13 mouse cellular contexts compared by ENCODE assay signal in genomic region chr6:42397041-42397657, GRCm38 (mm10). TPM values are rescaled to one million over a fixed set of nuclear protein-coding genes. Genes with fewer than 3 reads are reported as not detected.
DNase-seq lines count a peak whose midpoint lies in the region; ATAC-seq lines count a peak whose summit lies in the region.
"Had no signal": no experiment of that assay in that cellular context is flagged by ENCODE, and none has a peak within 500 bp of the region (broad histone marks: within the 10 kb centered on the region; RNA-seq: fewer than 3 reads in every experiment).

No protein-coding gene starts in this region.

- H3K36me3 ChIP-seq in embryonic facial prominence, embryonic 15.5 days: no peaks in the 10 kb centered on the region
- H3K36me3 ChIP-seq in embryonic facial prominence, embryonic 10.5 days (replicated peaks): no peaks in the 10 kb centered on the region
- H3K36me3 ChIP-seq in lung, embryonic 16.5 days (ENCODE audit: control insufficient read depth, insufficient read depth, low read length): no peaks in the 10 kb centered on the region
- no peaks in the 10 kb centered on the region for H3K36me3 ChIP-seq in stomach, embryonic 15.5 days
- H3K36me3 ChIP-seq in hindbrain, embryonic 14.5 days (replicated peaks; ENCODE audit: control insufficient read depth, insufficient read depth): no peaks in the 10 kb centered on the region

- H3K4me2 ChIP-seq in embryonic facial prominence, embryonic 15.5 days (replicated peaks): no peak overlapping the region
- no peak overlapping the region for H3K4me2 ChIP-seq in lung, embryonic 16.5 days (ENCODE audit: low read depth, low read length)
- H3K4me2 ChIP-seq in stomach, embryonic 15.5 days: no peak overlapping the region
- H3K4me2 ChIP-seq in hindbrain, embryonic 14.5 days (replicated peaks): no peak overlapping the region

- H3K4me3 ChIP-seq in embryonic facial prominence, embryonic 15.5 days (replicated peaks): no peak overlapping the region
- H3K4me3 ChIP-seq in embryonic facial prominence, embryonic 10.5 days: no peak overlapping the region
- no peak overlapping the region for H3K4me3 ChIP-seq in lung, embryonic 16.5 days (ENCODE audit: low read length)
- no peak overlapping the region for H3K4me3 ChIP-seq in stomach, embryonic 15.5 days (replicated peaks)
- no peak overlapping the region for H3K4me3 ChIP-seq in hindbrain, embryonic 14.5 days (replicated peaks; ENCODE audit: low read length)
- H3K4me3 ChIP-seq: layer of hippocampus, adult 2 months had no signal

- H3K27me3 ChIP-seq in embryonic facial prominence, embryonic 15.5 days: no peaks in the 10 kb centered on the region
- no peaks in the 10 kb centered on the region for H3K27me3 ChIP-seq in embryonic facial prominence, embryonic 10.5 days (replicated peaks; ENCODE audit: low read depth, poor library complexity, severe bottlenecking)
- H3K27me3 ChIP-seq in lung, embryonic 16.5 days (ENCODE audit: control insufficient read depth, insufficient read depth, low read depth, low read length): no peaks in the 10 kb centered on the region
- H3K27me3 ChIP-seq in stomach, embryonic 15.5 days (replicated peaks): no peaks in the 10 kb centered on the region
- no peaks in the 10 kb centered on the region for H3K27me3 ChIP-seq in hindbrain, embryonic 14.5 days (ENCODE audit: control insufficient read depth, insufficient read depth, low read length)

- 67% methylated on average over 3 of the region's 3 CpGs for WGBS in embryonic facial prominence, embryonic 15.5 days
- WGBS in embryonic facial prominence, embryonic 10.5 days: 78% methylated on average over 3 of the region's 3 CpGs
- WGBS in lung, embryonic 16.5 days: 49% methylated on average over 3 of the region's 3 CpGs
- 46% methylated on average over 3 of the region's 3 CpGs for WGBS in stomach, embryonic 15.5 days
- WGBS in hindbrain, embryonic 14.5 days: 76% methylated on average over 3 of the region's 3 CpGs

- H3K9me3 ChIP-seq in embryonic facial prominence, embryonic 15.5 days (replicated peaks): no peaks in the 10 kb centered on the region
- no peaks in the 10 kb centered on the region for H3K9me3 ChIP-seq in embryonic facial prominence, embryonic 10.5 days
- H3K9me3 ChIP-seq in lung, embryonic 16.5 days (ENCODE audit: control insufficient read depth, low read length): no peaks in the 10 kb centered on the region
- H3K9me3 ChIP-seq in stomach, embryonic 15.5 days: no peaks in the 10 kb centered on the region
- H3K9me3 ChIP-seq in hindbrain, embryonic 14.5 days (ENCODE audit: control insufficient read depth, low read length): no peaks in the 10 kb centered on the region

- no peak overlapping the region for H3K9ac ChIP-seq in embryonic facial prominence, embryonic 15.5 days
- H3K9ac ChIP-seq in lung, embryonic 16.5 days (ENCODE audit: low read length): no peak overlapping the region
- no peak overlapping the region for H3K9ac ChIP-seq in stomach, embryonic 15.5 days
- H3K9ac ChIP-seq in hindbrain, embryonic 14.5 days: no peak overlapping the region

- no peak for ATAC-seq in embryonic facial prominence, embryonic 15.5 days (ENCODE audit: insufficient number of reproducible peaks, low FRiP score, low TSS enrichment, low read depth)
- peak; percentile 24; the same call in 1 of the 2 replicates for ATAC-seq in lung, embryonic 16.5 days (ENCODE audit: low read depth)
- peak; percentile 56 for ATAC-seq in common myeloid progenitor, adult 5-6 weeks (replicated peaks; ENCODE audit: low read depth, poor library complexity, severe bottlenecking)
- no peak for ATAC-seq in stomach, embryonic 15.5 days (ENCODE audit: insufficient read depth, low FRiP score, low read depth)
- ATAC-seq in hindbrain, embryonic 14.5 days (ENCODE audit: low FRiP score): no peak

- peaks cover 6% of the 10 kb centered on the region; the same call in 1 of the 2 replicates for H3K4me1 ChIP-seq in embryonic facial prominence, embryonic 15.5 days
- no peaks in the 10 kb centered on the region for H3K4me1 ChIP-seq in embryonic facial prominence, embryonic 10.5 days
- peaks cover 11% of the 10 kb centered on the region; the same call in 1 of the 2 replicates for H3K4me1 ChIP-seq in lung, embryonic 16.5 days (replicated peaks; ENCODE audit: control insufficient read depth, insufficient read depth, low read length)
- peaks cover 8% of the 10 kb centered on the region; the same call in 1 of the 2 replicates for H3K4me1 ChIP-seq in stomach, embryonic 15.5 days
- H3K4me1 ChIP-seq in hindbrain, embryonic 14.5 days (replicated peaks; ENCODE audit: control insufficient read depth, insufficient read depth, low read length): no peaks in the 10 kb centered on the region

- peak overlapping the region; percentile 59 for H3K27ac ChIP-seq in embryonic facial prominence, embryonic 15.5 days (replicated peaks)
- H3K27ac ChIP-seq in embryonic facial prominence, embryonic 10.5 days (replicated peaks): no peak overlapping the region
- H3K27ac ChIP-seq in lung, embryonic 16.5 days (ENCODE audit: low read length): peak overlapping the region; percentile 55
- peak overlapping the region; percentile 67; the same call in 1 of the 2 replicates for H3K27ac ChIP-seq in stomach, embryonic 15.5 days
- no peak overlapping the region for H3K27ac ChIP-seq in hindbrain, embryonic 14.5 days
- H3K27ac ChIP-seq: layer of hippocampus, adult 2 months had no signal

- DNase-seq in embryonic facial prominence, embryonic 10.5 days (ENCODE audit: low spot score): no peak
- DNase-seq in lung, adult 18-20 months: no peak
- no peak for DNase-seq in hindbrain, embryonic 14.5 days (ENCODE audit: low spot score)
- DNase-seq in cerebellum, adult 9-11 months: no peak

RNA-seq across cellular contexts. Expression of gene Tas2r143, which starts 2.9 kb away (rescaled TPM):
- not detected in 2 replicates for polyA plus RNA-seq in embryonic facial prominence, embryonic 15.5 days (2015; fragmentation: Nextera tagmentation; extraction: Ambion mirVana)
- not detected in 2 replicates for polyA plus RNA-seq in embryonic facial prominence, embryonic 10.5 days (2016; fragmentation: Nextera tagmentation; extraction: Ambion mirVana)
- not detected in 2 replicates for polyA plus RNA-seq in lung, embryonic 16.5 days (2015; fragmentation: Nextera tagmentation; extraction: Ambion mirVana)
- total RNA-seq in common myeloid progenitor, adult 5-6 weeks (2017): not detected in 2 replicates
- polyA plus RNA-seq in stomach, embryonic 15.5 days (2015; fragmentation: Nextera tagmentation; extraction: Ambion mirVana): not detected in 2 replicates
- polyA plus RNA-seq in hindbrain, embryonic 14.5 days (2014; fragmentation: Nextera tagmentation; extraction: Ambion mirVana): not detected in 2 replicates
- total RNA-seq: layer of hippocampus, adult 2 months; left cerebral cortex, postnatal 25 days had no signal
- polyA plus RNA-seq: heart, embryonic 16.5 days; liver, embryonic 16.5 days had no signal

RNA-seq across cellular contexts. Expression of gene Tas2r135, which starts 8.1 kb away (rescaled TPM):
- not detected in 2 replicates for polyA plus RNA-seq in embryonic facial prominence, embryonic 15.5 days (2015; fragmentation: Nextera tagmentation; extraction: Ambion mirVana)
- polyA plus RNA-seq in embryonic facial prominence, embryonic 10.5 days (2016; fragmentation: Nextera tagmentation; extraction: Ambion mirVana): not detected in 2 replicates
- polyA plus RNA-seq in lung, embryonic 16.5 days (2015; fragmentation: Nextera tagmentation; extraction: Ambion mirVana): not detected in 2 replicates
- total RNA-seq in common myeloid progenitor, adult 5-6 weeks (2017): not detected in 2 replicates
- not detected in 2 replicates for polyA plus RNA-seq in stomach, embryonic 15.5 days (2015; fragmentation: Nextera tagmentation; extraction: Ambion mirVana)
- polyA plus RNA-seq in hindbrain, embryonic 14.5 days (2014; fragmentation: Nextera tagmentation; extraction: Ambion mirVana): not detected in 2 replicates
- total RNA-seq: layer of hippocampus, adult 2 months; left cerebral cortex, postnatal 25 days had no signal
- polyA plus RNA-seq: heart, embryonic 16.5 days; liver, embryonic 16.5 days had no signal

RNA-seq across cellular contexts. Expression of gene Epha1, which starts 24.1 kb away (rescaled TPM):
- polyA plus RNA-seq in embryonic facial prominence, embryonic 15.5 days (2015; fragmentation: Nextera tagmentation; extraction: Ambion mirVana): 19.5 and 21.6 TPM in 2 replicates
- 3.9 and 5.1 TPM in 2 replicates for polyA plus RNA-seq in embryonic facial prominence, embryonic 10.5 days (2016; fragmentation: Nextera tagmentation; extraction: Ambion mirVana)
- polyA plus RNA-seq in lung, embryonic 16.5 days (2015; fragmentation: Nextera tagmentation; extraction: Ambion mirVana): 18.5 and 18.8 TPM in 2 replicates
- 1.8 TPM in 1 of 2 replicates, not detected in the other for total RNA-seq in common myeloid progenitor, adult 5-6 weeks (2017)
- 16.3 and 16.9 TPM in 2 replicates for polyA plus RNA-seq in stomach, embryonic 15.5 days (2015; fragmentation: Nextera tagmentation; extraction: Ambion mirVana)
- 0.16 and 0.24 TPM in 2 replicates for polyA plus RNA-seq in hindbrain, embryonic 14.5 days (2014; fragmentation: Nextera tagmentation; extraction: Ambion mirVana)
- total RNA-seq: layer of hippocampus, adult 2 months had no signal

RNA-seq across cellular contexts. Expression of gene Tas2r126, which starts 37.2 kb away (rescaled TPM):
- polyA plus RNA-seq in embryonic facial prominence, embryonic 15.5 days (2015; fragmentation: Nextera tagmentation; extraction: Ambion mirVana): not detected in 2 replicates
- polyA plus RNA-seq in embryonic facial prominence, embryonic 10.5 days (2016; fragmentation: Nextera tagmentation; extraction: Ambion mirVana): not detected in 2 replicates
- polyA plus RNA-seq in lung, embryonic 16.5 days (2015; fragmentation: Nextera tagmentation; extraction: Ambion mirVana): not detected in 2 replicates
- not detected in 2 replicates for total RNA-seq in common myeloid progenitor, adult 5-6 weeks (2017)
- polyA plus RNA-seq in stomach, embryonic 15.5 days (2015; fragmentation: Nextera tagmentation; extraction: Ambion mirVana): not detected in 2 replicates
- not detected in 2 replicates for polyA plus RNA-seq in hindbrain, embryonic 14.5 days (2014; fragmentation: Nextera tagmentation; extraction: Ambion mirVana)
- total RNA-seq: layer of hippocampus, adult 2 months had no signal
- polyA plus RNA-seq: frontal cortex, adult 2 months; heart, embryonic 16.5 days; liver, embryonic 16.5 days had no signal

RNA-seq across cellular contexts. Expression of gene Zyx, which starts 47.7 kb away (rescaled TPM):
- 127 and 131 TPM in 2 replicates for polyA plus RNA-seq in embryonic facial prominence, embryonic 15.5 days (2015; fragmentation: Nextera tagmentation; extraction: Ambion mirVana)
- polyA plus RNA-seq in embryonic facial prominence, embryonic 10.5 days (2016; fragmentation: Nextera tagmentation; extraction: Ambion mirVana): 93.8 and 96.9 TPM in 2 replicates
- 188 and 203 TPM in 2 replicates for polyA plus RNA-seq in lung, embryonic 16.5 days (2015; fragmentation: Nextera tagmentation; extraction: Ambion mirVana)
- total RNA-seq in common myeloid progenitor, adult 5-6 weeks (2017): 34.5 and 48.0 TPM in 2 replicates
- 96.9 and 105 TPM in 2 replicates for polyA plus RNA-seq in stomach, embryonic 15.5 days (2015; fragmentation: Nextera tagmentation; extraction: Ambion mirVana)
- 56.6 and 60.3 TPM in 2 replicates for polyA plus RNA-seq in hindbrain, embryonic 14.5 days (2014; fragmentation: Nextera tagmentation; extraction: Ambion mirVana)

Comparison
In these comparisons a context has a peak if more than half of its experiments do, and no peak if none do; other contexts are left out.
1. H3K27ac ChIP-seq: peak in embryonic facial prominence, embryonic 15.5 days (single experiment), lung, embryonic 16.5 days (single experiment) and stomach, embryonic 15.5 days (single experiment); none in embryonic facial prominence, embryonic 10.5 days (single experiment) and hindbrain, embryonic 14.5 days (single experiment).
2. ATAC-seq: peak in lung, embryonic 16.5 days (single experiment) and common myeloid progenitor, adult 5-6 weeks (single experiment); none in embryonic facial prominence, embryonic 15.5 days (single experiment), stomach, embryonic 15.5 days (single experiment) and hindbrain, embryonic 14.5 days (single experiment).